Mouse (Mus musculus) kidney, postnatal 4 days (tissue): ENCODE results near the gene Akap13.
"Not testable (repeated sequence)": the region's sequence is repeated elsewhere in the genome, so short reads cannot be mapped to it uniquely, and the experiment has no call there.

Source experiments
- DNase-seq, 2 experiments: peaks; one replicate each; pipeline ENCODE4 v3.0.0; 2021; ENCODE audit warnings: mixed read lengths in 2 of 2

The Akap13 gene

GRCm38 (mm10) chr7:75608716-75609115, 153.4 kb downstream of the Akap13 start:
- no peak for DNase-seq

- peak; percentile 50 to 70 for DNase-seq
Observed at GRCm38 (mm10) chr7:75609456-75610262, 154.3 kb downstream of the Akap13 start.

GRCm38 (mm10) chr7:75610391-75610790, 155.1 kb downstream of the Akap13 start:
- no peak for DNase-seq

GRCm38 (mm10) chr7:75611261-75611950, 156.1 kb downstream of the Akap13 start:
- DNase-seq: no peak

GRCm38 (mm10) chr7:75612000-75612682, 156.8 kb downstream of the Akap13 start:
- DNase-seq: peak; percentile 39 to 44

- DNase-seq: no peak
Observed at GRCm38 (mm10) chr7:75612683-75613053, 157.3 kb downstream of the Akap13 start.

GRCm38 (mm10) chr7:75613240-75613639, 157.9 kb downstream of the Akap13 start:
- DNase-seq: no peak

GRCm38 (mm10) chr7:75614826-75615225, 159.5 kb downstream of the Akap13 start:
- no peak for DNase-seq

- not testable (repeated sequence) for DNase-seq
Observed at GRCm38 (mm10) chr7:75617246-75617645, 161.9 kb downstream of the Akap13 start.

- no peak for DNase-seq
Observed at GRCm38 (mm10) chr7:75618699-75619098, 163.4 kb downstream of the Akap13 start.

- no peak for DNase-seq
Observed at GRCm38 (mm10) chr7:75619875-75620274, 164.5 kb downstream of the Akap13 start.

GRCm38 (mm10) chr7:75620395-75620960, 165.1 kb downstream of the Akap13 start:
- no peak for DNase-seq

GRCm38 (mm10) chr7:75620976-75621375, 165.6 kb downstream of the Akap13 start:
- DNase-seq: no peak

- DNase-seq: no peak
Observed at GRCm38 (mm10) chr7:75627831-75628230, 172.5 kb downstream of the Akap13 start.

- DNase-seq: no peak
Observed at GRCm38 (mm10) chr7:75629669-75630068, 174.3 kb downstream of the Akap13 start.

- DNase-seq: no peak
Observed at GRCm38 (mm10) chr7:75632941-75633340, 177.6 kb downstream of the Akap13 start.

- DNase-seq: no peak
Observed at GRCm38 (mm10) chr7:75633393-75633792, 178.1 kb downstream of the Akap13 start.

GRCm38 (mm10) chr7:75633807-75634526, 178.6 kb downstream of the Akap13 start:
- no peak for DNase-seq

- DNase-seq: no peak
Observed at GRCm38 (mm10) chr7:75638769-75639168, 183.4 kb downstream of the Akap13 start.

GRCm38 (mm10) chr7:75639541-75639940, 184.2 kb downstream of the Akap13 start:
- peak; percentile 85 to 87 for DNase-seq

- DNase-seq: no peak
Observed at GRCm38 (mm10) chr7:75640074-75640473, 184.7 kb downstream of the Akap13 start.

GRCm38 (mm10) chr7:75640671-75641070, 185.3 kb downstream of the Akap13 start:
- DNase-seq: no peak
